Mouse (Mus musculus) kidney, adult 2 months (tissue): ENCODE results near the gene Fam131a. TPM values are rescaled to one million over a fixed set of nuclear protein-coding genes. Genes with fewer than 3 reads are reported as not detected.
A peak's percentile ranks its signal among the peaks of the same experiment; 100 is the strongest.

Source experiments
- DNase-seq: peaks from one replicate; pipeline ENCODE4 v3.0.0; 2021
- H3K27ac ChIP-seq: fragments of 200-500 bp; 2 replicates; pipeline ENCODE4 v1.5.1; 2012; ENCODE audit warnings: low read depth, low read length, control low read depth, inconsistent platforms; ENCODE audit not compliant: insufficient read depth
- H3K27me3 ChIP-seq: fragments of 200-500 bp; replicated peaks from 2 replicates; pipeline ENCODE4 v1.6.1; 2012; ENCODE audit warnings: mild to moderate bottlenecking, moderate library complexity, low read length, inconsistent platforms; ENCODE audit not compliant: control insufficient read depth, insufficient read depth
- H3K36me3 ChIP-seq: fragments of 200-500 bp; 2 replicates; pipeline ENCODE4 v1.6.1; 2012; ENCODE audit warnings: mild to moderate bottlenecking, moderate library complexity, low read length, inconsistent platforms; ENCODE audit not compliant: control insufficient read depth, insufficient read depth
- H3K4me1 ChIP-seq: fragments of 200-500 bp; 2 replicates; pipeline ENCODE4 v1.6.1; 2011; ENCODE audit warnings: low read length; ENCODE audit not compliant: control insufficient read depth, insufficient read depth
- H3K4me3 ChIP-seq: fragments of 200-500 bp; 2 replicates; pipeline ENCODE4 v1.5.1; 2011; ENCODE audit warnings: mild to moderate bottlenecking, low read depth, low read length, control low read depth; ENCODE audit not compliant: insufficient read depth
- CTCF ChIP-seq: fragments of 200-500 bp; conservative IDR thresholded peaks from 2 replicates; pipeline ENCODE4 v1.5.1; 2011; ENCODE audit warnings: low read depth, mild to moderate bottlenecking, control low read depth, low read length, moderate library complexity, mixed read lengths; ENCODE audit not compliant: insufficient read depth, insufficient read length
- POLR2A ChIP-seq: fragments of 200-500 bp; IDR thresholded peaks from one replicate; pipeline ENCODE4 v1.6.1; 2011; ENCODE audit warnings: low read depth, low read length, control low read depth
- WGBS: fragments of 180-500 bp; shearing (Covaris S2); methylation state at CpG from one replicate; pipeline ENCODE4 v1.1.7; 2018; 5-methylcytosine and 5-hydroxymethylcytosine counted together
- polyA plus RNA-seq: library from polyadenylated mRNA; depleted of rRNA; stranded (reverse); fragments of >200 nt; gene quantifications from 2 replicates; pipeline ENCODE4 v1.2.3, GENCODE M21; 2012

Gene Fam131a
- polyA plus RNA-seq, 1 experiment = 4.7 TPM

DNA sequence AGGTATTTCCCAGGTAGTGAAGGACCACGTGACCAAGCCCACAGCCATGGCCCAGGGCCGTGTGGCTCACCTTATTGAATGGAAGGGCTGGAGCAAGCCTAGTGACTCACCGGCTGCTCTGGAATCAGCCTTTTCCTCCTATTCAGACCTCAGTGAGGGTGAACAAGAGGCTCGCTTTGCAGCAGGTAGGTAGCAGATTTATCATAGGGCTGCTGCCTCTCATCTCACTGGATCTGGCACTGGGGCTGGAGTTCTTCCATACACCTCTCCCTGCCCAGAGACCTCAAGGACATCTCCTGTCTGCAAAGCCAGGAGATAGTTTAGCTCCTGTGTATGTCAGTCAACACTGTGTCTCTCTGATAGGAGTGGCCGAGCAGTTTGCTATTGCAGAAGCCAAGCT is 6.2 kb downstream of the Fam131a start:
- Histone ChIP-seq H3K27me3 (no peaks in the 10 kb centered on the region), H3K4me3 (no peak overlapping the region), H3K27ac (no peak overlapping the region), H3K36me3 (no peaks in the 10 kb centered on the region), H3K4me1 (no peaks in the 10 kb centered on the region)
- DNase-seq = no peak
- TF ChIP-seq POLR2A (no peak), CTCF (no peak)
- WGBS = 92% methylated on average over 5 of the region's 5 CpGs

DNA sequence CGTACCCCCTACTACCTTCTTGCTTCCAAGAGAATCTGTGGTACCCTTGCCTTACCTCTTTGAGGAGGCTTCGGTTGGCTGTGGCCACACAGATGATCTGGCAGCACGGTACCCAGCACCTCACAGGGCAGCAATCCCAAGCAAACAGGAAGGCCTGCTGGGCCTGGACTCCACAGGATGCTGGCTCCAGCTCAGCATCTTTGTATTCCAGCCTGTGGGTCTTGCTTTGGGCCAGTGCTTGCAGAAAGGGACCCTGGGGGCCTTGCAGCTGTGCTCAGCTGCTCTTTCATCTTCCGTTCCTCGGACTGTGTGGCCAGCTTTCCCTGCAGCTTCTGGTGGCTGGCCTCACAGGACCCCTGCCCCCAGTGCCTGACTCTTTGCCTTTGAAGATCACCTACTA is 7.0 kb downstream of the Fam131a start:
- Histone ChIP-seq H3K36me3 (no peaks in the 10 kb centered on the region), H3K27ac (no peak overlapping the region), H3K4me1 (no peaks in the 10 kb centered on the region), H3K27me3 (no peaks in the 10 kb centered on the region), H3K4me3 (no peak overlapping the region)
- WGBS = 74% methylated on average over 5 of the region's 5 CpGs
- no peak for DNase-seq
- TF ChIP-seq CTCF = no peak
- no peak for TF ChIP-seq POLR2A

DNA sequence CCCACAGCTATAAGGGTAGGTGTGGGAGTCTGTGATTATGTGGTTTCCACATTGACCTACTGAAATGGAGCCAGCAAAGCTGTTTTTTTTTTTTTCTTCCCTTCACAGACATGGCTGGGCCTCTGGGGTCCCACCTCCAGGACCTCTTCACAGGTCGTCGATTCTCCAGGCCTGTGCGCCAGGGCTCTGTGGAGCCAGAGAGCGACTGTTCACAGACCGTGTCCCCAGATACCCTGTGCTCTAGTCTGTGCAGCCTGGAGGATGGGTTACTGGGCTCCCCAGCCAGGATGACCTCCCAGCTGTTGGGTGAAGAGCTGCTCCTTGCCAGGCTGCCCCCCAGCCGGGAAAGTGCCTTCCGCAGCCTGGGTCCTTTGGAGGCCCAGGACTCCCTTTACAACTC is 8.3 kb downstream of the Fam131a start:
- no peaks in the 10 kb centered on the region for H3K4me1 ChIP-seq
- H3K27me3 ChIP-seq = no peaks in the 10 kb centered on the region
- no peaks in the 10 kb centered on the region for H3K36me3 ChIP-seq
- DNase-seq = no peak
- H3K4me3 ChIP-seq = no peak overlapping the region
- H3K27ac ChIP-seq = no peak overlapping the region
- 56% methylated on average over 7 of the region's 7 CpGs for WGBS
- TF ChIP-seq CTCF (no peak), POLR2A (no peak)

DNA sequence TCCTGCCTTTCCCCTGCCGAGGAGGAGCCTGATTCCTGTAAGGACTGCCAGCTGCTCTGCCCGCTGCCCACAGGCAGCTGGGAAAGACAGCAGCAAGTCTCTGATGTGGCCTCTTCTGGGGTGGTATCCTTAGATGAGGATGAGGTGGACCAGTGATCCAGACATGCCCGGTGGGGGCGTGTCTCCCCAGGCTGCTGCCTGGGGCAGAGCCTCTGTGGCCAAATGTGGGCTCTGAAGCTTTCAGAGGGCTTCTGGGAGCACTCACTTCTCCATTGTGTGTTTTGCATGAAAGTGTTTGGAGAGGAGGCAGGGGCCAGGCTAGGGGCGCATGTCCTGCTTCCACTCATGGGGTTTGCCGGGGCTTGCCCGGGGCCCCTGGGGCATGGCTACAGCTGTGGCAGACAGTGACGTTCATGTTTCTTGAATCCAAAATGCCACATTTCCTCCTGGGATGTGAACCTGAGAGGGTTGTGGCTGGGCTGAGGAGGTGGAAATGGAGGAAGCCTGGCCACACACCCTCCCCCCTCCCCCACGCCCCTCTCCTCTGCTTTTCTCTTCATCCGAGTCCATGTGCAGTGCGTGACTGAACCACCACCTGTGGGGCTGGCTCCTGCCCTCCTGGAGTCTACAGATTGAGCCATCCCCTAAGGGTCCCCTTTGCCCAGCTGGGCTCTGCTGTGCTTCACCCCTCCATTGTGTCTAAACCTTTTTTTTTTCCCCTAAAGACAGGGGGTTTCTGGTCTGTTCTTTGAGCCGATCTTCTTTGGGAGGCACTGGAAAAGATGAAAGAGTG is 8.9 kb downstream of the Fam131a start:
- WGBS = 49% methylated on average over 11 of the region's 12 CpGs
- Histone ChIP-seq H3K27me3 (no peaks in the 10 kb centered on the region), H3K4me3 (no peak overlapping the region), H3K27ac (no peak overlapping the region), H3K4me1 (no peaks in the 10 kb centered on the region), H3K36me3 (no peaks in the 10 kb centered on the region)
- TF ChIP-seq CTCF (no peak), POLR2A (no peak)
- no peak for DNase-seq

DNA sequence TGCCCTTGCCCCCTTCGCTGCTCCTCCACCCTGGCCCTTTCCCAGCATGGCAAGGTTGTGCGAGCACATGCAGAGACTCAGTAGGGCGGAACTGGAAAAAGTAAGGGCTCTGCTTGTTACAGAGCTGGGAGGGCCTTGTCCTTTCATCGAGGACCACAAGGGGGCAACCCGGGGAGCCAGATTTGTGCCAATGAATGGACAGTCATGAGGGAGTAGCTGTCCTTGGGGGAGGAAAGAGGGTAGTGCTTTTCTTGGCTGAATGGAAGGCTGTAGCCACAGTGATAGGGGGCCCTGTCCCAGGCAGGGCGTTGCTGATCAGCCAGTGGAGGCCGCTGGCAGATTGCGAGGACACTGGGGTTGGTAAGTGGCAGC is 9.5 kb downstream of the Fam131a start:
- Histone ChIP-seq H3K27ac (no peak overlapping the region), H3K27me3 (no peaks in the 10 kb centered on the region), H3K4me1 (no peaks in the 10 kb centered on the region), H3K4me3 (no peak overlapping the region), H3K36me3 (no peaks in the 10 kb centered on the region)
- TF ChIP-seq CTCF (peak; percentile 65), POLR2A (no peak)
- WGBS = 20% methylated on average over 8 of the region's 8 CpGs
- DNase-seq = peak; percentile 78

DNA sequence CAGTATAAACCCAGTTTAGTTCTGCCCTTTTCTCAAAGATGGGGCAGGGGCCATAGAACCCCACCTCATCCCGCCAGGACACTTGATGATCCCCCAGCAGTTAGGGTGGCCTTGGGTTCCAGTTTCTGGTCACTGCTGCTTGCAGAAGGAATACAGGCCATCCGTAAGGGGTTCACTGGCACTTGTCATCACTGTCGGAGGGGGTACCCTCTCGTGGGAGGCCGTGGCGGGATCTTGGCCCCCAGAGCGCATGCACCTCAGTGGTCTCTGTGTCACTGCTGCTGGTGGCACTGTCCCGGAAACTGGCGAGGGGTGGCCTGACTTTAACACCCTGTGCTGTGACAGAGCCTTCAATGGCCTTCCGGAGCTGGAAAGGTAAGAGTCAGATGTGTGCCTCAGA is 10.0 kb downstream of the Fam131a start:
- no peaks in the 10 kb centered on the region for H3K4me1 ChIP-seq
- WGBS = 98% methylated on average over 10 of the region's 10 CpGs
- no peak for DNase-seq
- no peak for TF ChIP-seq POLR2A
- TF ChIP-seq CTCF = no peak
- no peak overlapping the region for H3K4me3 ChIP-seq
- no peaks in the 10 kb centered on the region for H3K36me3 ChIP-seq
- H3K27ac ChIP-seq = no peak overlapping the region
- no peaks in the 10 kb centered on the region for H3K27me3 ChIP-seq

DNA sequence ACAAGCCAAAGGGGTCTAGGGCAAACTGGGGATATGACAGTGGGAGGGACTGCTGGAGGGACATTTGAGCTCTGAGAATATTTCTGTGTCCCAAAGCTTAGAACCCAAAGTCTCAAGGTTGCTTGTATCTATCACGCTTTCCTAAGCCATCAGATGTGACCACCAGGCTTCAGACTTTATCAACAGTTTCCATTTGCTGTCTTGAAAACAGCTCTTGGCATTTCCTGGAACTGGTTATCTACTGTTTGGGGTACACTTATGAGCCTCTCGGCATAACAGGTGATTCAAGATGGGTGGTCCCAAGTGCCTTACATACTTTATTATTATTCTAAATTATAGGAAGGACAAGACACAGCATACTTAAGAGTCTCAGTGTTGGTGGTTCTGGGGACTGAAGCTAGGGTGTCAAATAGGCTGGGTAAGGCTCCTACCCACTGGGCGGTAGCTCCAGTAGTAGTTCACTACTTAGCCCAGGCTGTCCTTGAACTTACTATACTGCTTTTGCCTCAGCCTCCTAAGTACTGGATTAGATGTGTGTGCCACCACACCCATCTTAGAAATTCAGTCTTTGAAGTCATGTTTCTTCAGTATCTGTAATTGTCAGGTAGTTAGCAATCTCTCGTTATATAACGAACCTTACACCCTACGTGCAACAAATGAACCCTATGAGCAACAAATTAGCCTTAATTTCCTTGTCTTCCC is 10.8 kb downstream of the Fam131a start:
- Histone ChIP-seq H3K36me3 (no peaks in the 10 kb centered on the region), H3K27ac (no peak overlapping the region), H3K27me3 (no peaks in the 10 kb centered on the region), H3K4me1 (no peaks in the 10 kb centered on the region), H3K4me3 (no peak overlapping the region)
- WGBS = 91% methylated on average over 6 of the region's 6 CpGs
- DNase-seq = no peak
- no peak for TF ChIP-seq POLR2A
- no peak for TF ChIP-seq CTCF
